Comparison of ENCODE assay signal across 14 mouse cellular contexts in the genomic region with DNA sequence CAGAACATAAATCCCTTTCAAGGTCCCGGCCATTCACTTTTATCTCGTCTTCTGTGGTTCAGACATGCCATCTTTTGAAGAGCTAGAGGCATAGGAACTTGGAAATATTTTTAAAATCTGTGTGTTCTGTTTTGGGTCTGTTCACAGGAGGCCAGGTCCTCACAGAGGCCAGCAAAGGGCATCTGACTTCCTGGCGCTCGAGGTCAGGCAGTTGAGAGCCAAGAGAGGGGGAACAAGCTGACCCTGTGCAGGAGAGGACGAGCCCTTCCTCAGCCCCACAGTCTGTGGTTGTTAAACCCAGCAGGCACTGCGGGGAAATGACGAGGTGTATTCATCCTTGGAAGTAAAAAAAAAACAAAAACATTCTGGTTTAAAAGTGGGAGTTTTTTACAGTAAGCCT. TPM values are rescaled to one million over a fixed set of nuclear protein-coding genes. Genes with fewer than 3 reads are reported as not detected.
DNase-seq lines count a peak whose midpoint lies in the region.
"Had no signal": no experiment of that assay in that cellular context is flagged by ENCODE, and none has a peak within 500 bp of the region (broad histone marks: within the 10 kb centered on the region; RNA-seq: fewer than 3 reads in every experiment).

No protein-coding gene starts in this region.

- peak; percentile 71 to 73 for DNase-seq in adrenal gland, adult (ENCODE audit: inconsistent age in 2 of 2, low spot score in 1 of 2)
- no peak for DNase-seq in adrenal gland, adult 18-20 months (ENCODE audit: low spot score in 2 of 2)
- peak; percentile 26 for DNase-seq in adrenal gland, postnatal 10 days
- DNase-seq in adrenal gland, postnatal 25 days: no peak
- DNase-seq in ovary, adult 18-20 months (ENCODE audit: low spot score): peak; percentile 63
- DNase-seq in ovary, postnatal 10 days (ENCODE audit: low spot score): no peak
- DNase-seq in A20 (ENCODE audit: low read depth, low spot score): peak; percentile 31
- no peak for DNase-seq in spleen, adult 18-20 months
- DNase-seq: cerebellum, adult 11-12 months; cerebellum, adult 2 months; cerebellum, adult 9-10 months; cerebellum, postnatal 10 days; cerebellum, postnatal 25 days; forebrain, postnatal 0 days had no signal

RNA-seq across cellular contexts. Expression of gene Tax1bp1, which starts 51.7 kb away (rescaled TPM):
- 100 to 1,000 TPM; 165 to 203 TPM for total RNA-seq in adrenal gland, adult 18-20 months (2021)
- total RNA-seq in adrenal gland, postnatal 10 days (2021): 100 to 1,000 TPM; 124 to 138 TPM
- 179 and 185 TPM in 2 replicates for total RNA-seq in adrenal gland, postnatal 25 days (2021)

Comparison
In these comparisons a context has a peak if more than half of its experiments do, and no peak if none do; other contexts are left out.
1. DNase-seq: peak in adrenal gland, adult (2 of 2), adrenal gland, postnatal 10 days (single experiment), ovary, adult 18-20 months (single experiment) and A20 (single experiment); none in adrenal gland, adult 18-20 months (0 of 2), adrenal gland, postnatal 25 days (single experiment), ovary, postnatal 10 days (single experiment) and spleen, adult 18-20 months (0 of 2).